Comparison of ENCODE assay signal across 14 mouse cellular contexts in the genomic region with DNA sequence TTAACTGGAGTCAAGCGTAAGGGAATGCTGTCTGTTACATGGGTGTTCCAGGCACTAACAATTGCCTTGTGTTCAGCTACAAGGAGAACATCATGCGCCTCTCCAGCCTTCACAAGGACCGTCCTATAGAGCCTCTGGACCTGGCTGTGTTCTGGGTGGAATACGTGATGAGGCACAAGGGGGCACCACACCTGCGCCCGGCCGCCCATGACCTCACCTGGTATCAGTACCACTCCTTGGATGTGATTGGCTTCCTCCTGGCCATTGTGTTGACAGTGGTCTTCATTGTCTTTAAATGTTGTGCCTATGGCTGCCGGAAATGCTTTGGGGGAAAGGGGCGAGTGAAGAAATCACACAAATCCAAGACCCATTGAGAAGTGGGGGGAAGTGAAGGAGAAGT. TPM values are rescaled to one million over a fixed set of nuclear protein-coding genes. Genes with fewer than 3 reads are reported as not detected.
DNase-seq lines count a peak whose midpoint lies in the region; ATAC-seq lines count a peak whose summit lies in the region.
"Had no signal": no experiment of that assay in that cellular context is flagged by ENCODE, and none has a peak within 500 bp of the region (broad histone marks: within the 10 kb centered on the region; RNA-seq: fewer than 3 reads in every experiment).

No protein-coding gene starts in this region.

- no peak for ATAC-seq in midbrain, embryonic 14.5 days (ENCODE audit: low FRiP score, low TSS enrichment)
- no peak for ATAC-seq in midbrain, embryonic 15.5 days (replicated peaks)
- ATAC-seq: forebrain, embryonic 13.5 days; Patski had no signal

- no peaks in the 10 kb centered on the region for H3K27me3 ChIP-seq in heart, embryonic 10.5 days (ENCODE audit: insufficient read depth, poor library complexity, severe bottlenecking)
- no peaks in the 10 kb centered on the region for H3K27me3 ChIP-seq in midbrain, embryonic 14.5 days (ENCODE audit: control insufficient read depth, insufficient read depth, low read length)
- H3K27me3 ChIP-seq in midbrain, embryonic 15.5 days (replicated peaks), result no peaks in the 10 kb centered on the region
- H3K27me3 ChIP-seq: forebrain, embryonic 13.5 days; Patski had no signal

- H3K9ac ChIP-seq in midbrain, embryonic 14.5 days (replicated peaks; ENCODE audit: low read length), result no peak overlapping the region
- H3K9ac ChIP-seq in midbrain, embryonic 15.5 days, result no peak overlapping the region
- H3K9ac ChIP-seq: forebrain, embryonic 13.5 days had no signal

- H3K4me1 ChIP-seq in heart, embryonic 10.5 days, result no peaks in the 10 kb centered on the region
- no peaks in the 10 kb centered on the region for H3K4me1 ChIP-seq in midbrain, embryonic 14.5 days (ENCODE audit: control insufficient read depth, insufficient read depth, low read length)
- H3K4me1 ChIP-seq in midbrain, embryonic 15.5 days, result no peaks in the 10 kb centered on the region
- H3K4me1 ChIP-seq: forebrain, embryonic 13.5 days had no signal

- H3K36me3 ChIP-seq in heart, embryonic 10.5 days, result no peaks in the 10 kb centered on the region
- H3K36me3 ChIP-seq in midbrain, embryonic 14.5 days (ENCODE audit: control insufficient read depth, insufficient read depth, low read length), result no peaks in the 10 kb centered on the region
- no peaks in the 10 kb centered on the region for H3K36me3 ChIP-seq in midbrain, embryonic 15.5 days (replicated peaks)

- no peak overlapping the region for H3K27ac ChIP-seq in heart, embryonic 10.5 days
- no peak overlapping the region for H3K27ac ChIP-seq in midbrain, embryonic 14.5 days (replicated peaks; ENCODE audit: low read depth, low read length)
- no peak overlapping the region for H3K27ac ChIP-seq in midbrain, embryonic 15.5 days
- H3K27ac ChIP-seq: forebrain, embryonic 13.5 days; macrophage had no signal

- H3K4me2 ChIP-seq in midbrain, embryonic 14.5 days (ENCODE audit: low read length), result no peak overlapping the region
- no peak overlapping the region for H3K4me2 ChIP-seq in midbrain, embryonic 15.5 days
- H3K4me2 ChIP-seq: forebrain, embryonic 13.5 days had no signal

- DNase-seq in heart, embryonic 10.5 days (ENCODE audit: low spot score), result peak; percentile 91
- no peak for DNase-seq in heart, postnatal 4 days
- peak; percentile 1 for DNase-seq in midbrain, embryonic 14.5 days
- DNase-seq in R1 (ENCODE audit: low read depth, low spot score), result peak; percentile 13
- peak; percentile 23 to 36 for DNase-seq in lung, postnatal 4 days
- no peak for DNase-seq in left cerebral cortex, postnatal 36 days (ENCODE audit: low spot score in 2 of 2)
- DNase-seq in left cerebral cortex, postnatal 25 days (ENCODE audit: low spot score in 2 of 2), result no peak
- DNase-seq: cerebellum, adult 18-20 months; layer of hippocampus, postnatal 36 days had no signal

- H3K9me3 ChIP-seq in heart, embryonic 10.5 days, result peaks cover 43% of the 10 kb centered on the region
- peaks cover 51% of the 10 kb centered on the region for H3K9me3 ChIP-seq in midbrain, embryonic 14.5 days (ENCODE audit: control insufficient read depth, low read length)
- H3K9me3 ChIP-seq in midbrain, embryonic 15.5 days, result peaks cover 47% of the 10 kb centered on the region

- 70% methylated on average over 9 of the region's 9 CpGs for WGBS in heart, embryonic 10.5 days
- WGBS in midbrain, embryonic 14.5 days, result 75% methylated on average over 9 of the region's 9 CpGs
- WGBS in midbrain, embryonic 15.5 days, result 75% methylated on average over 9 of the region's 9 CpGs

- H3K4me3 ChIP-seq in heart, embryonic 10.5 days, result no peak overlapping the region
- no peak overlapping the region for H3K4me3 ChIP-seq in midbrain, embryonic 14.5 days (replicated peaks; ENCODE audit: low read depth, low read length)
- H3K4me3 ChIP-seq in midbrain, embryonic 15.5 days, result no peak overlapping the region
- H3K4me3 ChIP-seq: forebrain, embryonic 13.5 days had no signal

- intact Hi-C loops in left cerebral cortex, postnatal 36 days (cut with DNase I), result no loop called here
- intact Hi-C loops in left cerebral cortex, postnatal 25 days (cut with DNase I), result no loop called here

RNA-seq across cellular contexts. Expression of gene Ugt1a1, which starts 6.3 kb away (rescaled TPM):
- polyA plus RNA-seq in heart, embryonic 10.5 days (2016; fragmentation: Nextera tagmentation; extraction: Ambion mirVana), result not detected in 2 replicates
- not detected for total RNA-seq in heart, postnatal 4 days (2021)
- polyA plus RNA-seq in midbrain, embryonic 14.5 days (2014; fragmentation: Nextera tagmentation; extraction: Ambion mirVana), result not detected in 2 replicates
- not detected in 2 replicates for polyA plus RNA-seq in midbrain, embryonic 15.5 days (2015; fragmentation: Nextera tagmentation; extraction: Ambion mirVana)
- under 1 TPM in 1 of 2 experiments, not detected in 1; 0.18 TPM for total RNA-seq in left cerebral cortex, postnatal 36 days (2021)
- not detected for total RNA-seq in left cerebral cortex, postnatal 25 days (2021)
- total RNA-seq: heart, postnatal 10 days; layer of hippocampus, postnatal 36 days had no signal
- polyA plus RNA-seq: forebrain, embryonic 13.5 days; macrophage had no signal

RNA-seq across cellular contexts. Expression of gene Mroh2a, which starts 8.7 kb away (rescaled TPM):
- polyA plus RNA-seq in heart, embryonic 10.5 days (2016; fragmentation: Nextera tagmentation; extraction: Ambion mirVana), result 0.58 and 0.82 TPM in 2 replicates
- under 1 TPM in 1 of 2 experiments, not detected in 1; 0.02 TPM for total RNA-seq in heart, postnatal 4 days (2021)
- 0.66 and 1.8 TPM in 2 replicates for polyA plus RNA-seq in midbrain, embryonic 14.5 days (2014; fragmentation: Nextera tagmentation; extraction: Ambion mirVana)
- 0.50 and 0.86 TPM in 2 replicates for polyA plus RNA-seq in midbrain, embryonic 15.5 days (2015; fragmentation: Nextera tagmentation; extraction: Ambion mirVana)
- under 1 TPM in 1 of 2 experiments, not detected in 1; 0.07 TPM for total RNA-seq in left cerebral cortex, postnatal 36 days (2021)
- total RNA-seq in left cerebral cortex, postnatal 25 days (2021), result under 1 TPM in 1 of 2 experiments, not detected in 1; 0.07 TPM

RNA-seq across cellular contexts. Expression of gene Dnajb3, which starts 12.5 kb away (rescaled TPM):
- 8.1 and 9.9 TPM in 2 replicates for polyA plus RNA-seq in heart, embryonic 10.5 days (2016; fragmentation: Nextera tagmentation; extraction: Ambion mirVana)
- 1 to 10 TPM; 1.6 to 1.8 TPM for total RNA-seq in heart, postnatal 4 days (2021)
- polyA plus RNA-seq in midbrain, embryonic 14.5 days (2014; fragmentation: Nextera tagmentation; extraction: Ambion mirVana), result 12.9 and 14.2 TPM in 2 replicates
- polyA plus RNA-seq in midbrain, embryonic 15.5 days (2015; fragmentation: Nextera tagmentation; extraction: Ambion mirVana), result 13.2 and 13.5 TPM in 2 replicates
- 1 to 10 TPM; 2.2 to 2.5 TPM for total RNA-seq in left cerebral cortex, postnatal 36 days (2021)
- 1 to 10 TPM; 2.6 to 3.2 TPM for total RNA-seq in left cerebral cortex, postnatal 25 days (2021)
- polyA plus RNA-seq: macrophage, Patski had no signal

RNA-seq across cellular contexts. Expression of gene Ugt1a2, which starts 17.6 kb away (rescaled TPM):
- polyA plus RNA-seq in heart, embryonic 10.5 days (2016; fragmentation: Nextera tagmentation; extraction: Ambion mirVana), result 0.13 TPM in 1 of 2 replicates, not detected in the other
- total RNA-seq in heart, postnatal 4 days (2021), result not detected
- not detected in 2 replicates for polyA plus RNA-seq in midbrain, embryonic 14.5 days (2014; fragmentation: Nextera tagmentation; extraction: Ambion mirVana)
- 0.15 TPM in 1 of 2 replicates, not detected in the other for polyA plus RNA-seq in midbrain, embryonic 15.5 days (2015; fragmentation: Nextera tagmentation; extraction: Ambion mirVana)
- total RNA-seq in left cerebral cortex, postnatal 36 days (2021), result not detected
- not detected for total RNA-seq in left cerebral cortex, postnatal 25 days (2021)
- total RNA-seq: heart, postnatal 10 days; layer of hippocampus, postnatal 36 days had no signal
- polyA plus RNA-seq: forebrain, embryonic 13.5 days had no signal

RNA-seq across cellular contexts. Expression of gene Ugt1a5, which starts 52.2 kb away (rescaled TPM):
- polyA plus RNA-seq in heart, embryonic 10.5 days (2016; fragmentation: Nextera tagmentation; extraction: Ambion mirVana), result not detected in 2 replicates
- not detected for total RNA-seq in heart, postnatal 4 days (2021)
- polyA plus RNA-seq in midbrain, embryonic 14.5 days (2014; fragmentation: Nextera tagmentation; extraction: Ambion mirVana), result not detected in 2 replicates
- not detected in 2 replicates for polyA plus RNA-seq in midbrain, embryonic 15.5 days (2015; fragmentation: Nextera tagmentation; extraction: Ambion mirVana)
- total RNA-seq in left cerebral cortex, postnatal 36 days (2021), result not detected
- total RNA-seq in left cerebral cortex, postnatal 25 days (2021), result not detected
- total RNA-seq: layer of hippocampus, postnatal 36 days had no signal
- polyA plus RNA-seq: forebrain, embryonic 13.5 days; macrophage; Patski had no signal

Comparison
In these comparisons a context has a peak if more than half of its experiments do, and no peak if none do; other contexts are left out.
1. DNase-seq: peak in heart, embryonic 10.5 days (single experiment), midbrain, embryonic 14.5 days (single experiment), R1 (single experiment) and lung, postnatal 4 days (2 of 2); none in heart, postnatal 4 days (single experiment), left cerebral cortex, postnatal 36 days (0 of 2) and left cerebral cortex, postnatal 25 days (0 of 2).